Mouse (Mus musculus) heart, embryonic 13.5 days (tissue): ENCODE results near the gene Fam71e1. TPM values are rescaled to one million over a fixed set of nuclear protein-coding genes. Genes with fewer than 3 reads are reported as not detected.
A peak's percentile ranks its signal among the peaks of the same experiment; 100 is the strongest.

Experiments used
- ATAC-seq: fragments of 200-750 bp; cut with Nextera tagmentation; 2 replicates; pipeline ENCODE4 v1.8.0; 2017; ENCODE audit warnings: moderate TSS enrichment; ENCODE audit not compliant: insufficient number of reproducible peaks, low FRiP score, low TSS enrichment; ENCODE audit errors: extremely low read depth
- H3K27ac ChIP-seq: fragments of 300-500 bp; sonication (generic); replicated peaks from 2 replicates; pipeline ENCODE4 v1.5.1; 2015; ENCODE audit warnings: moderate library complexity, mild to moderate bottlenecking, inconsistent platforms
- H3K27me3 ChIP-seq: fragments of 300-500 bp; sonication (generic); replicated peaks from 2 replicates; pipeline ENCODE4 v1.6.1; 2015; ENCODE audit warnings: mild to moderate bottlenecking, inconsistent platforms
- H3K36me3 ChIP-seq: fragments of 300-500 bp; sonication (generic); 2 replicates; pipeline ENCODE4 v1.6.1; 2015; ENCODE audit warnings: mild to moderate bottlenecking, inconsistent platforms
- H3K4me1 ChIP-seq: fragments of 300-500 bp; sonication (generic); 2 replicates; pipeline ENCODE4 v1.6.1; 2015; ENCODE audit warnings: inconsistent platforms
- H3K4me2 ChIP-seq: fragments of 300-500 bp; sonication (generic); 2 replicates; pipeline ENCODE4 v1.6.1; 2015; ENCODE audit warnings: inconsistent platforms, mild to moderate bottlenecking, moderate library complexity
- H3K4me3 ChIP-seq: fragments of 300-500 bp; sonication (generic); 2 replicates; pipeline ENCODE4 v1.5.1; 2015; ENCODE audit warnings: moderate library complexity, mild to moderate bottlenecking, inconsistent platforms
- H3K9ac ChIP-seq: fragments of 300-500 bp; sonication (generic); 2 replicates; pipeline ENCODE4 v1.6.1; 2015; ENCODE audit warnings: inconsistent platforms, mild to moderate bottlenecking, moderate library complexity
- H3K9me3 ChIP-seq: fragments of 300-500 bp; sonication (generic); 2 replicates; pipeline ENCODE4 v1.6.1; 2016; ENCODE audit warnings: inconsistent platforms
- WGBS: fragments of 180-500 bp; shearing (Covaris S2); methylation state at CpG from one replicate; pipeline ENCODE4 v1.1.7; 2015; ENCODE audit warnings: mixed read lengths; 5-methylcytosine and 5-hydroxymethylcytosine counted together
- polyA plus RNA-seq: library from polyadenylated mRNA; unstranded; fragments of >200 nt; fragmentation: Nextera tagmentation; extraction: Ambion mirVana; gene quantifications from 2 replicates; pipeline ENCODE4 v1.2.1, GENCODE M21; 2015

The Fam71e1 gene
- polyA plus RNA-seq, 1 experiment from 2014 or later = 9.1 TPM

GRCm38 (mm10) chr7:44519240-44519913 is 23.0 kb downstream of the Fam71e1 start:
- no peak overlapping the region for H3K4me2 ChIP-seq
- 60% methylated on average over 9 of the region's 9 CpGs for WGBS
- H3K27ac ChIP-seq = no peak overlapping the region
- no peak overlapping the region for H3K4me3 ChIP-seq
- no peaks in the 10 kb centered on the region for H3K9me3 ChIP-seq
- no peak for ATAC-seq
- peaks cover 86% of the 10 kb centered on the region for H3K27me3 ChIP-seq
- peaks cover 5% of the 10 kb centered on the region for H3K4me1 ChIP-seq
- no peak overlapping the region for H3K9ac ChIP-seq
- H3K36me3 ChIP-seq = no peaks in the 10 kb centered on the region

DNA sequence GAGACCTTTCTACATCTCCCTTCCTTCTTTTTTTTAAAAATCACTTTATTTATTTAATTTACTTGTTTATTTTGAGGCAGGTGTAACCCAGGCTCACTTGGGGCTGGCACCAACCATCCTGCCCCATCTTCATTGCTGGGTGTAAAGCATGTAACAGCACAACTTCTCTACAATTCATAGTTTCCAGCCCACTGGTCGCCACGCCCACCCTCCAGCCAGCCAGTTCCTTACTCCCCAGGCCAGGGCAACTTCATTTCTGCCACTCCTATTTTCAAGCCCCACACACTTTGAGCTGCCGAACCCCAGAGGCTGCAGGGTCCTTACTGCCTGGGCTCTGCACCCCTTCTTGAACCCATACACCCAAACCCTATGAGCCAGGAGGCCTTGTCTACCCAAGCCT is 24.6 kb downstream of the Fam71e1 start:
- no peaks in the 10 kb centered on the region for H3K9me3 ChIP-seq
- H3K36me3 ChIP-seq = no peaks in the 10 kb centered on the region
- peaks cover 19% of the 10 kb centered on the region for H3K4me1 ChIP-seq
- peaks cover 88% of the 10 kb centered on the region for H3K27me3 ChIP-seq
- no peak overlapping the region for H3K4me3 ChIP-seq
- ATAC-seq = no peak
- no peak overlapping the region for H3K4me2 ChIP-seq
- H3K27ac ChIP-seq = no peak overlapping the region
- H3K9ac ChIP-seq = no peak overlapping the region
- 67% methylated on average over 3 of the region's 3 CpGs for WGBS

DNA sequence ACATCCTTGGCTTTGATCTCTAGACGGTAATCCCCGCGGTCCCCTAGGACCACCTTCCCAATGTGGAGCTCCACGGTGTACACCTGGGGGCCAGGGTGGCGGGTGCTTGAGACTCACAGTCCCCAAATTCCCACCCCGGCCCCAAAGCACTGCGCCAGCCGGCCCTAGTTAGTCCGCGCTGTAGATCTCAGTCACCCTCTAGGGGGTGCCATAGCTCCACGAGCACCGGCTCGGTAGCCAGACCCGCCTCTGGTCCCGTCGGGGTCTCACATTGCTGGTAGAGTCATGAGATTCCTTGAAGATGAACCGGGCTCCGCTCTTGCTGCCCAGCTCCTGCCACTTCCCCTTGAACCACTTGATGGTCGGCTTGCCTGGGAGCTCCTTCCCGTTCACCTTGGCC is 25.3 kb downstream of the Fam71e1 start:
- H3K27ac ChIP-seq = no peak overlapping the region
- 2% methylated on average over 20 of the region's 20 CpGs for WGBS
- 0 out of 2 replicates have a peak overlapping the region, but pooled peaks have one; percentile 11 for H3K4me3 ChIP-seq
- H3K36me3 ChIP-seq = no peaks in the 10 kb centered on the region
- no peaks in the 10 kb centered on the region for H3K9me3 ChIP-seq
- ATAC-seq = no peak
- peaks cover 19% of the 10 kb centered on the region for H3K4me1 ChIP-seq
- peaks cover 89% of the 10 kb centered on the region for H3K27me3 ChIP-seq
- H3K9ac ChIP-seq = peak overlapping the region; percentile 63
- peak overlapping the region; percentile 51 for H3K4me2 ChIP-seq

GRCm38 (mm10) chr7:44523056-44523455 is 26.7 kb downstream of the Fam71e1 start:
- no peak overlapping the region for H3K27ac ChIP-seq
- no peak overlapping the region for H3K4me2 ChIP-seq
- H3K9me3 ChIP-seq = no peaks in the 10 kb centered on the region
- no peaks in the 10 kb centered on the region for H3K36me3 ChIP-seq
- no peak for ATAC-seq
- H3K9ac ChIP-seq = no peak overlapping the region
- peaks cover 90% of the 10 kb centered on the region for H3K27me3 ChIP-seq
- peaks cover 23% of the 10 kb centered on the region for H3K4me1 ChIP-seq
- H3K4me3 ChIP-seq = no peak overlapping the region
- 63% methylated on average over 2 of the region's 2 CpGs for WGBS

- ATAC-seq = no peak
- peak within 1 kb of the TSS; percentile 65 for H3K9ac ChIP-seq
- H3K4me3 ChIP-seq = peak within 1 kb of the TSS; percentile 34
- peaks cover 28% of the 10 kb centered on the region for H3K4me1 ChIP-seq
- H3K9me3 ChIP-seq = no peaks in the 10 kb centered on the region
- 0 out of 2 replicates have a peak within 1 kb of the TSS, but pooled peaks have one; percentile 7 for H3K27ac ChIP-seq
- peaks cover 91% of the 10 kb centered on the region for H3K27me3 ChIP-seq
- 18% methylated on average over 12 of the region's 12 CpGs for WGBS
- peak within 1 kb of the TSS; percentile 57 for H3K4me2 ChIP-seq
- H3K36me3 ChIP-seq = no peaks in the 10 kb centered on the region
Measured at GRCm38 (mm10) chr7:44524502-44524901, 28.1 kb downstream of the Fam71e1 start, which contains the start of gene Mybpc2. Gene Mybpc2, minus strand, starts transcription at chr7:44524656.

GRCm38 (mm10) chr7:44525126-44525832 is 28.9 kb downstream of the Fam71e1 start:
- H3K27me3 ChIP-seq = peaks cover 96% of the 10 kb centered on the region
- H3K4me2 ChIP-seq = peak overlapping the region; percentile 57
- H3K36me3 ChIP-seq = no peaks in the 10 kb centered on the region
- H3K9me3 ChIP-seq = no peaks in the 10 kb centered on the region
- peaks cover 28% of the 10 kb centered on the region for H3K4me1 ChIP-seq
- 10% methylated on average over 22 of the region's 22 CpGs for WGBS
- peak overlapping the region; percentile 65 for H3K9ac ChIP-seq
- H3K4me3 ChIP-seq = peak overlapping the region; percentile 34
- ATAC-seq = no peak; the same call in 1 of the 2 replicates
- H3K27ac ChIP-seq = 0 out of 2 replicates have a peak overlapping the region, but pooled peaks have one; percentile 7

- no peak for ATAC-seq
- H3K9ac ChIP-seq = no peak overlapping the region
- H3K4me2 ChIP-seq = no peak overlapping the region
- WGBS = 83% methylated on average over 14 of the region's 14 CpGs
- no peaks in the 10 kb centered on the region for H3K36me3 ChIP-seq
- H3K4me3 ChIP-seq = no peak overlapping the region
- no peaks in the 10 kb centered on the region for H3K9me3 ChIP-seq
- peaks cover 26% of the 10 kb centered on the region for H3K4me1 ChIP-seq
- peaks cover 85% of the 10 kb centered on the region for H3K27me3 ChIP-seq
- no peak overlapping the region for H3K27ac ChIP-seq
Measured at GRCm38 (mm10) chr7:44526414-44527154, 30.2 kb downstream of the Fam71e1 start.

GRCm38 (mm10) chr7:44527483-44528398 is 31.4 kb downstream of the Fam71e1 start:
- peaks cover 74% of the 10 kb centered on the region for H3K27me3 ChIP-seq
- WGBS = 6% methylated on average over 40 of the region's 40 CpGs
- H3K9me3 ChIP-seq = no peaks in the 10 kb centered on the region

GRCm38 (mm10) chr7:44529518-44529917 is 33.1 kb downstream of the Fam71e1 start:
- no peak for ATAC-seq
- 52% methylated on average over 5 of the region's 5 CpGs for WGBS
- H3K4me3 ChIP-seq = no peak overlapping the region
- peaks cover 22% of the 10 kb centered on the region for H3K4me1 ChIP-seq
- H3K9ac ChIP-seq = no peak overlapping the region
- H3K27me3 ChIP-seq = peaks cover 56% of the 10 kb centered on the region
- peaks cover 26% of the 10 kb centered on the region for H3K36me3 ChIP-seq
- no peak overlapping the region for H3K27ac ChIP-seq
- H3K9me3 ChIP-seq = no peaks in the 10 kb centered on the region
- no peak overlapping the region for H3K4me2 ChIP-seq

More at GRCm38 (mm10) chr7:44527483-44528398, 31.4 kb downstream of the Fam71e1 start:
- H3K36me3 ChIP-seq = peaks cover 8% of the 10 kb centered on the region
- peak overlapping the region; percentile 76 for H3K9ac ChIP-seq
- peak overlapping the region; percentile 73 for H3K4me2 ChIP-seq
- peaks cover 25% of the 10 kb centered on the region for H3K4me1 ChIP-seq
- no peak for ATAC-seq
- no peak overlapping the region for H3K27ac ChIP-seq
- peak overlapping the region; percentile 47 for H3K4me3 ChIP-seq

DNA sequence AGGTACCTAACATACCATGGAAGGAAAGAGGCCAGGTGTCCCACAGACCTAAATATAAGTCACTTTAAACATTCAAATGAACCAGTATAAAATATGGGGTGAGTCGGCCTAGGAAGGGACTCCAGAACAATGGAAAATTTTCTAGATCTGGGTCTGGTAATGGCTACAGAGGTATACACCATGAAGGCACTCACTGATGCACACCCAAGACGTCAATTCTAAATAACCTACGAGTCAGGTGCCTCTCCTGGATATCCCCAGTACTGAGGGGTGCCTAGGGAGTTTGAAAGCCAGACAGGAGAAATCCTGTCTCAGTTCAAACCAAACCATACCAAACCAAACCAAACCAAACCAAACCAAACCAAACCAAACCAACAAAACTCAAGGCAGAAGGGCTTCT is 34.1 kb downstream of the Fam71e1 start:
- Histone ChIP-seq H3K4me2 (no peak overlapping the region), H3K9ac (no peak overlapping the region), H3K9me3 (no peaks in the 10 kb centered on the region), H3K4me3 (no peak overlapping the region), H3K27ac (no peak overlapping the region), H3K4me1 (peaks cover 12% of the 10 kb centered on the region), H3K36me3 (peaks cover 36% of the 10 kb centered on the region), H3K27me3 (peaks cover 46% of the 10 kb centered on the region)
- no peak for ATAC-seq
- 73% methylated on average over 3 of the region's 3 CpGs for WGBS
